Mouse (Mus musculus): ENCODE measurements around the gene Lrrc4b.

Lrrc4b gene

DNA sequence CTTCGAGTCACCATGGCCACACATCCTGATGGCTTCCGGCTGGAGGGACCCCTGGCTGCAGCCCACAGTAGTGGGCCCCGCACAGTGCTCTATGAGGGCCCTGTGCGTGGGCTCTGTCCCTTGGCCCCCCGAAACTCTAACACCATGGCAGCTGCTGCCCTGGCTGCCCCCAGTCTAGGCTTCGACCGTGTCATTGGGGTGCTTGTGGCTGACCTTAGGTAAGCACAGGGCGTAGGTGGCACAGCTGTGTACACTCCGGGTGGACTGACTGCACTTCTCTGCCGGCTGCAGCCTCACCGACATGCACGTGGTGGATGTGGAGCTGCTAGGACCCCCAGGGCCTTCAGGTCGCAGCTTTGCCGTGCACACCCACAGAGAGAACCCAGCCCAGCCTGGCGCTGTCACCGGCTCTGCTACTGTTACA lies 38.1 kb downstream of the Lrrc4b start:
- ChIA-PET POLR2A (interaction anchor here in 3 of 4 experiments (0.5 to 4.1 kb wide), 24 partner anchors 19 to 795 kb away, joined by 3 to 52 read pairs (median 4); partner anchors contain the start of genes Emc10 (in 3 of the 3), Fam71e1 (in 3 of the 3), Akt1s1 (in 1 of the 3) and Atf5 (in 1 of the 3)), CTCF (interaction anchor here in 3 of 4 experiments (0.6 to 1.2 kb wide), 5 partner anchors 33 to 911 kb away, joined by 3 to 7 read pairs (median 3); no protein-coding TSS in a partner anchor)

DNA sequence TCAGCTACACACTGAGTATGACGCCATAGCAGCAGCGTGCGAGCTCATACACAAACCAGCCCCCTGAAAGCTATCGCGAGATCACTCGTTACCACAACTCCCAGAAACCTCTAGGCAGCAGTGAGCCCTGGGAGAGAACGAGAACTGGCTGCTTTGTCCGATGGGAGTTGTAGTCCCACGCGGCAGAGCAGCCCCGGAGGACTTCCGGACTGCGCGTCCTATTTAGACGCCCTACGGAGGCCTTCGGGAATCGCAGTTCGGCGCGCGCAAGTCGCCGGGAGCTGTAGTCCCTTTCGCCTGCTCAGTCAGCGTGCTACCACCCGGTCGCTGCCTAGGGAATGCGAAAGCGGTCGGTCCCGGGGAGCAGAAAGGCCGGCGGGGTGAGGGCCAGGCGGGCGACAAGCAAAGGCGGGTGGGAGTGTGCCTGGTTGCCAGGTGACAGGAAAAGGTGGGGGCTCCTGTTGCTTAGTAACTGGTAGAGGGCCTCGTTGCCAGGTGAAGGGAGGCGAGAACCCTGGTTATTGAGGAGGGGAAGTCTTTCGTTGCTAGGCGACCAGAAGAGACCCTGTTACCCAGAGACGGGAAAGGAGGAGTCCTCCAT lies 39.1 kb downstream of the Lrrc4b start, which contains the start of gene Josd2:
Josd2 (plus strand) TSS at position 170 of the 601 bp plus-strand sequence.
- ChIA-PET POLR2A (interaction anchor here in 3 of 4 experiments (0.5 to 4.1 kb wide), 51 partner anchors 17 to 796 kb away, joined by 3 to 52 read pairs (median 4); partner anchors contain the start of genes Emc10 (in 3 of the 3), Fam71e1 (in 3 of the 3), Pold1 (in 2 of the 3) and 1700028J19Rik (in 1 of the 3)), CTCF (interaction anchor here in 3 of 4 experiments (0.6 to 1.6 kb wide), 10 partner anchors 17 to 485 kb away, joined by 3 to 7 read pairs (median 3); partner anchors contain the start of genes Emc10 (in 1 of the 3) and Fam71e1 (in 1 of the 3))

DNA sequence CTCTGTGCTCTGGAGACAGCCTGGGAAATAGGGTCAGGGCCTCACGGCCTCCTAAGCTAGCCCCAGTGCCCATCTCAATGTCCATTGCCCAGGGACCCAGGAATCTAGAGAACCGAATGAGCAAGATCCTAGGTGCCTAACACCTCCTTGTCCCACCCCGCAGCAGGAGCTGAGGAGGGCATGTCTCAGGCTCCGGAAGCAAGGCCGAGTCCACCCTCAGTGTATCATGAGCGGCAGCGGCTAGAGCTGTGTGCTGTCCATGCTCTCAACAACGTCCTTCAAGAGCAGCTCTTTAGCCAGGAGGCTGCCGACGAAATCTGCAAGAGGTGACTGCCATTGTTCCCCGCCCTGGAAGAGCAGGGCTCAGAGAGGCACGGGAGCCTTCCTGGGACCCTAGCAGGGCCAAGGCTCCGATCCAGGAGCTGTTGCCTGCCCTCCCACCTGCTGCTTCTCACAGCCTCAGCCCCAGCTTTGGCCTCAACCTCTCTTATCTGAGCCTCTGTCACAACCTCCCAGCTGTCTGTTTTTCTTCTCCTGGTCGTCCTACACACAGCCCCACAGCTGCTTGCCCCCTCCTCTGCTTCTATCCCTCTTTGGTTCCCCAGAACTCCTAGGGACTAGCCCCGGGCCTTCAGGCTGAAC lies 39.9 kb downstream of the Lrrc4b start:
- CTCF ChIA-PET: interaction anchor here in 3 of 4 experiments (0.6 to 1.9 kb wide), 6 partner anchors 16 to 357 kb away, joined by 3 to 5 read pairs (median 3); no protein-coding TSS in a partner anchor

DNA sequence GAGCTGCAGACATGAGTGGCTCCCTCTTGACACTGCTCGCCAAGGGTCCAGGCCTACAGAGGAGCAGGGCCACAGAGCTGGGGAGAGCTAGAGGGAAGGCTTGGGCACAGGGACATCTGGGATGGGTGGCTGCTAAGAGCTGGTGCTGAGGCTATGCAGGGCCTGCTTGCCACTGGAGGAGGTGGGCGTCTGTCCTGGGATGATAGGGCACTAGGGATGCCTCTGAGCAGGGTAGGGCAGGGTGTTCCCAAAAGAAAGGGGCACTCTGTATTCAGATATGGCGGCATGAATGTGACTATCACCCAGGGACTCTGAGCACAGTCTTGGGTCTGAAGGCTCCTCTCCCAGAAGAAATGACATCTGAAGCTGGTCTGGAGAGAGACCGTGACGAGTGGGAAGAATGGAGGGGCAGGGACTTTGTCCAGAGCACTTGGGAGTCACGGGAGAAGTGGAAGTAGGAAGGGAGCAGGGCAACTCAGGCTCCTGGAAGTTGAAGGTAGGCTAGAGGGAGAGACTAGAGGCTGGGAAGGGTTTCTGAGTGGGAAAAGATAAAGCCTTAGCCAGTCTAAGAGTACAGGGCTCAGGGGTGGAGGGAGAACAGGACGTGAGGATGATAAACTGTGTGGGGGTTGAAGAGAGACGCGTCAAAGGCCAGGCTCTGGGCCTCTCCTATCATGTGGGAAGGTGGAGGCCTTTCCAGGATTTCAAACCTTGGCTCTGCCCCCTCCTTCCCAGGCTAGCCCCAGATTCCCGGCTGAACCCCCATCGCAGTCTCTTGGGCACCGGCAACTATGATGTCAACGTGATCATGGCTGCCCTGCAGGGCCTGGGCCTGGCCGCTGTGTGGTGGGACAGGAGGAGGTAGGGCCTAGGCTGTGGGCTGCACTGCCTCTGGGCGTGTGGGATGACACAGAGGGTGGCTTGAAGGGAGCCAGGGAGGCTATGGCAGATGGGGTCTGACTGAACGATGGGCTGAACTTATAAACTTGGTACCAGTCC lies 41.2 kb downstream of the Lrrc4b start:
- ChIA-PET POLR2A (interaction anchor here in 3 of 4 experiments (0.8 to 4.1 kb wide), 6 partner anchors 15 to 67 kb away, joined by 3 to 52 read pairs (median 20); partner anchors contain the start of genes Emc10 (in 2 of the 3) and Fam71e1 (in 2 of the 3)), CTCF (interaction anchor here in 1 of 4 experiments (1.9 kb wide), 1 partner anchor 207 kb away, joined by 4 read pairs; no protein-coding TSS in a partner anchor)

More for the DNA sequence above, 39.9 kb downstream of the Lrrc4b start:
- POLR2A ChIA-PET: interaction anchor here in 3 of 4 experiments (0.5 to 4.1 kb wide), 19 partner anchors 17 to 352 kb away, joined by 3 to 52 read pairs (median 5); partner anchors contain the start of genes Emc10 (in 2 of the 3), Fam71e1 (in 2 of the 3), 1700028J19Rik (in 1 of the 3) and 2410002F23Rik (in 1 of the 3)

DNA sequence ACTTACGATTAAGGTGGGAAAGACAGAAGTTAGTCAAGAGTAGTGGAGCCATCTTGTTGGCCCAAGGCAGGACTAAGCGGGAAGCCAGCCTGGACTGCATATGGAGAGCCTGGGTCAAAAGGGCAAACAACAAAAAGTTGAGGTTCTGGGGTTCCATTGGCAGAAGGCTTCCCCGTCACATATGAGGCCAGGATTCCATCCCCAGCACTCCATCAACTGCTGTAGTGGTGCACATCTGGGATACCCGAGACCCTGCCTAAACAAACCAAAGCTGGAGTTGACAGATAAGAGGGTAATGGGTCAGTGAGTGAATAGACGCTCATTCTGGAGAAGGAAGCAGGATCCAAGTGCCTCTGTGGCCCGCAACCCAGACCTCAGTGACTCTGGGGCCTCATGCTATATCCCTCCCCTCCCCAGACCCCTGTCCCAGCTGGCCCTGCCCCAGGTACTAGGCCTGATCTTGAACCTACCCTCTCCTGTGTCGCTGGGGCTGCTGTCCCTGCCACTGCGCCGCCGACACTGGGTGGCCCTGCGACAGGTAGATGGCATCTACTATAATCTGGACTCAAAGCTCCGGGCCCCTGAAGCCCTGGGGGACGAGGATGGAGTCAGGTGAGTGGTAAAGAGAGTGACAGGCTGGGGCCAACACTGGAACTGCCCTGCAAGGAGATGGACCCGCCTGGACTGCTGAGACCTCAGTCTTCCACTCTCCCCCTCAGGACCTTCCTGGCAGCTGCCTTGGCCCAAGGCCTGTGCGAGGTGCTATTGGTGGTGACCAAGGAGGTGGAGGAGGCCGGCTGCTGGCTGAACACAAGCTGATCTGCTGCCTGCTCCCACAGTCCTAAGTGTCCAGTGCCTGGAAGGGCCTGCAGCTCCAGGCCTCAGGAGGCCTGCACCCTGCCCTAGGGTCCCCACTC lies 42.1 kb downstream of the Lrrc4b start:
- POLR2A ChIA-PET: interaction anchor here in 2 of 4 experiments (0.7 to 1.8 kb wide), 6 partner anchors 8 to 131 kb away, joined by 3 to 6 read pairs (median 4); partner anchors contain the start of genes Emc10 (in 1 of the 2) and Fam71e1 (in 1 of the 2)
- CTCF ChIA-PET: interaction anchor here in 1 of 4 experiments (0.5 kb wide), 1 partner anchor 511 kb away, joined by 6 read pairs; no protein-coding TSS in a partner anchor

DNA sequence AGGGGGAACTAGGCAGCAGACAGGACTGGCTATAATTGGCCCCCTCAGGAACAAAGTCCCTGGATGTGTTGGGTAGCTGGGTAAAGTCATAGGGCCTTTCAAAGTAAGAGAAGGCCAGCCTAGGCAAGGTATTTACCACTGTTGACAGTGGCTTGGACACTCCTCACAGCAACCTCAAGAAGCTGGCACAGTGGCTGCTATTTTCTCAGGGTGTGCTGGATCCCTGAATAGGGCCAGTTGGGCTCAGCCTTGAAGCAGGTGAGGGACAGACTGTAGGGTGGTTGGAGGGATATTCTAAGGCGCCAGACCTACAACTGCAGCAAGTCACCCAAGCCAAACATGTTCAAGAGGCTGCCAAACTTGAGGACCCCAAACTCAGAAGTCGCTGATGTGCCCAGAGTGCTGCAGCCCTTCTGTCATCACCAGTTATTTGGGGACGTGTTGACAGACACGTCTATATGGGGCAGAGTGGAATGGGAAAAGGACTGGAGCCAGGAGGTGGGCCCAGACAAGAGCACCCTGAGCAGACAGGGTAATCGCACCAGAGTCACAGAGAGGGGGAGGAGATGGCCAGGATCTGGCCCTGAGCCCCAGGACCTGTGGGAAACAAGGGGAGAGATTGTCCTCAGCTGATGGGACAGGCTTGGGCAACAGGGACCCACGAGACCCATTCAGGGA lies 43.2 kb downstream of the Lrrc4b start:
- POLR2A ChIA-PET: interaction anchor here in 2 of 4 experiments (1.1 to 1.8 kb wide), 4 partner anchors 9 to 132 kb away, joined by 3 to 6 read pairs (median 4); partner anchors contain the start of genes Emc10 (in 1 of the 2) and Fam71e1 (in 1 of the 2)

DNA sequence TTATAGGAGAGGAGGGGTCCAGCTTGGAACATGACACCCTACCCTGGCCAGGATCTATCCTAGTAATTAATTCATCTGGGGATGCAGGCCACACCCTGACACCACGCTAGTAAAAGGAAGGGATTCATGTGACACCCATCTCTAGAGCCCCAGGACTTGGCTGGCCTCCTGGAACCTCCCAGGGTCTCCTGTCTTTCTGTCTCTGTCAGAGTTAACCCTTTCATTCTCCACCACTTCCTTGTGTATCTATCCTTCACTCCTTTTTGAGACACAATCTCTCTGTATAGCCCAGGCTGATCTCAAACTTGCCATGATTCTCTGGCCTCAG lies 43.7 kb downstream of the Lrrc4b start:
- ChIA-PET POLR2A (interaction anchor here in 1 of 4 experiments (1.8 kb wide), 1 partner anchor 112 kb away, joined by 5 read pairs; no protein-coding TSS in a partner anchor), CTCF (no interaction called here)

More for the DNA sequence above, 43.2 kb downstream of the Lrrc4b start:
- CTCF ChIA-PET: interaction anchor here in 1 of 4 experiments (0.5 kb wide), 1 partner anchor 510 kb away, joined by 6 read pairs; no protein-coding TSS in a partner anchor

DNA sequence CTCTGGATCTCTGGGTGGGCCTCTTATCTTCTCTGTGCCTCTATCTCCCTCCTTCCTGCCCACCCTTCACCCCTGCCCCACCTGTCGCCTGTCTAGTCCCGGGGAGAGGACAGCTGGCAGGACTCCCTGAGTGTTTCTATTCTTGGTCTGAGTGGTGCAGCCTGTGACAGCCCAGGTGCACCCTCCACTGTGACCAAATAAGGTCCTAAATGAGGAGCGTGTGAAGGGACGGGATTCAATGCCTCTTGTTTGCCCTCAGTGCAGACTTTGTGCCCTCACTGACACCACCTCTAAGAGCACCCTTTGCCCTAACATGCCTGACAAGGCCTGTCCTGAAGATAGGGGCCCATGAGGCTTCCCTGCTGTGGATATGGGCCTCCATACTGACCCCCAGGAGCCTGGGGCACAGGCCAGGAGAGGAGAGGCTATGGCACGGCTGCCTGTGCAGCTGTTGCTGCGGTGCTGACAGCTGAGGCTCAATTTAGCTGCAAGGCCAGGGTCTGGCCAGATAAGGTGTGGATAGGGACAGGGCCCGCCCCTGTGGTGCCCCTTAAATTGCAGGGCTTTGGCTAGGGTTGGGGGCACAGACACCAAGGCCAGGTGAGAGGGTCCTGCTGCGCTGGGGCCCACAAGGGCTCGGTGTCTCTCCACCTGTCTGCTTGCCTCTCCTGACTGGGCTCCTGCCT lies 44.3 kb downstream of the Lrrc4b start:
- CTCF ChIA-PET: interaction anchor here in 1 of 4 experiments (0.6 kb wide), 1 partner anchor 81 kb away, joined by 4 read pairs; no protein-coding TSS in a partner anchor
- POLR2A ChIA-PET: interaction anchor here in 1 of 4 experiments (0.9 kb wide), 1 partner anchor 46 kb away, joined by 3 read pairs; no protein-coding TSS in a partner anchor

DNA sequence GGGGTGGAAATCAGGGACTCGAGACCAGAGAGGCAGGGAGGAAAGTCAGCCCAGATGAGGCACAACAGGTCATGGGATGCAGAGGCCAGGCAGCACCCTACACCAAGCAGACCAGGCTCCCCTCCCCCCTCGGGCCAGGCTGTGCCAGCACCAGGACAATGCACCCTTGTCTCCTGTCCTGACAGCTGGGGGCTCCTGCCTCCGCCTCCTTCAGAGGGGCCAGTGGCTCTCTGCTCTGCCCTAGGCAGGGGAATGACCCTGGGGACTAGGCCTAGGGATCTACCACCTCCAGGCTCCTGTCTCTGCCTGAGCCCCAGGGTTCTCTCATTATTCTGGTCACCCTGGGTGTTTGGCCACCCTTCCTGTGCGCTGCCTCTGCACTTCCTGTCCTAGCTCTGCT lies 45.6 kb downstream of the Lrrc4b start:
- POLR2A ChIA-PET: interaction anchor here in 2 of 4 experiments (0.8 to 1.3 kb wide), 2 partner anchors 11 kb away, joined by 4 to 6 read pairs; no protein-coding TSS in a partner anchor
- CTCF ChIA-PET: no interaction called here

DNA sequence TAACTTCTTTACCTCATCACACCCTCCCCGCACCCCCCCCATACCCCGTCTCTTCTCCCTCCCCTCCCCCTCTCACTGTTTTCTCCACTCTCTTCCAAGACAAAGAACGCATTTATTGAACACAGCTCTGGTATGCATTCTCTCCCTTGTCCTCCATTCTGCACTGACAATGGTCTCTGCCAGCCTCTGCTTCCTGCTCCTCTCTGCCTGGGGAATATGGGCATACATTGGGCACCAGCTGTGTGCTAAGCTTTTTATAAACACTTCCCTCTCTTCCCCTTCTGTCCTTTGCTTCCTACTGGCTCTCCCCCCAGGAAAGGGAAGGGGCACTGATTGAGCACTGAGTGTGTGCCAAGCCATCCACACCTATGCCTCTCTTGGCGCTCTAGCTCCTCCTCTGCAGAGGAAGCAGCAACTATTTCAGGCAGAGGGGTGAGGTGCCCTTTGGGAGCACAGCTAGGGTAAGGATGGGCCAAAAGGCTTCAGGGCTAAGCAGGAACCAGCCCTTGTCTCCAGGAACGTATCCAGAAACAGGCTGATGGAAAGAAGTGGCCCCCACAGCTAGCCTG lies 46.3 kb downstream of the Lrrc4b start:
- ChIA-PET CTCF (interaction anchor here in 2 of 4 experiments (0.6 to 0.7 kb wide), 2 partner anchors 10 to 212 kb away, joined by 3 read pairs; no protein-coding TSS in a partner anchor), POLR2A (interaction anchor here in 3 of 4 experiments (0.6 to 1.3 kb wide), 4 partner anchors 10 to 36 kb away, joined by 3 to 6 read pairs (median 4); no protein-coding TSS in a partner anchor)

DNA sequence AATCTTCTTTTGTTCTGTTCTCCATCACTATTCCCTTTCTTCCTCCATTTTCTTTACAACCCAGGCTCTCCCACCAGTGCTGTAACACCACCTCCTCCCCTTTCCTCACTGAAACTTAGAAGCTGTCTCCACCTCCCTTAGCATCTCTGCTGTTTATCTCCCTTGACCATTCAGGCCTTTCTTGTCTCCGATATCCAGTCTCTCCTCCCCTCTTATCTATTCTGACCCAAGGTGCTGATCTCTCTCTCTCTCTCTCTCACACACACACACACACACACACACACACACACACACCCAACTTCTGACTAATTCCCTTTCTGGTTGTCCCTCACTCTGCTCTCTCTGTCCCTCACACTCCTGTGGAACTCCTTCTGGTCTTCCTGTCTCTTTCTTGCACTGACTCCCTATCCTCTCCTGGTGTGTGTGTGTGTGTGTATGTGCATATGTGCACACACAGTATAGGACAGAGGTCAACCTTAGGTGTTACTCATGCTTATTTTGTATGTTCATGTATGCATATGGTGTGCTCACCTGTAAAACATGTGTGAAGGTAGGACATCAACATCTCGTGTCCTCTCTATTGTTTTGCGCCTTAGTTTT lies 54.1 kb downstream of the Lrrc4b start:
- ChIA-PET CTCF (no interaction called here), POLR2A (no interaction called here)

DNA sequence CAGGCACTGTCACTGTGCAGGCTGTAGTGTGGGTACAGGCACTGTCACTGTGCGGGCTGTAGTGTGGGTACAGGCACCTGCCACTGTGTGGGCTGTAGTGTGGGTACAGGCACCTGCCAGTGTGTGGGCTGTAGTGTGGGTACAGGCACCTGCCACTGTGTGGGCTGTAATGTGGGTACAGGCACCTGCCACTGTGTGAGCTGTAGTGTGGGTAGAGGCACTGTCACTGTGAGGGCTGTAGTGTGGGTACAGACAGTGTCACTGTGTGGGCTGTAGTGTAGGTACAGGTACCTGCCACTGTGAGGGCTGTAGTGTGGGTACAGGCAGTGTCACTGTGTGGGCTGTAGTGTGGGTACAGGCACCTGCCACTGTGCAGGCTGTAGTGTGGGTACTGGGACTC lies 55.3 kb downstream of the Lrrc4b start:
- ChIA-PET POLR2A (interaction anchor here in 2 of 4 experiments (0.5 to 1.6 kb wide), 3 partner anchors 16 to 608 kb away, joined by 4 to 6 read pairs (median 5); partner anchors contain the start of genes Josd2 (in 1 of the 2) and Rcn3 (in 1 of the 2)), CTCF (interaction anchor here in 3 of 4 experiments (0.5 to 3.5 kb wide), 3 partner anchors 13 to 85 kb away, joined by 3 to 23 read pairs (median 4); partner anchors contain the start of genes Emc10 (in 1 of the 3) and Fam71e1 (in 1 of the 3))

DNA sequence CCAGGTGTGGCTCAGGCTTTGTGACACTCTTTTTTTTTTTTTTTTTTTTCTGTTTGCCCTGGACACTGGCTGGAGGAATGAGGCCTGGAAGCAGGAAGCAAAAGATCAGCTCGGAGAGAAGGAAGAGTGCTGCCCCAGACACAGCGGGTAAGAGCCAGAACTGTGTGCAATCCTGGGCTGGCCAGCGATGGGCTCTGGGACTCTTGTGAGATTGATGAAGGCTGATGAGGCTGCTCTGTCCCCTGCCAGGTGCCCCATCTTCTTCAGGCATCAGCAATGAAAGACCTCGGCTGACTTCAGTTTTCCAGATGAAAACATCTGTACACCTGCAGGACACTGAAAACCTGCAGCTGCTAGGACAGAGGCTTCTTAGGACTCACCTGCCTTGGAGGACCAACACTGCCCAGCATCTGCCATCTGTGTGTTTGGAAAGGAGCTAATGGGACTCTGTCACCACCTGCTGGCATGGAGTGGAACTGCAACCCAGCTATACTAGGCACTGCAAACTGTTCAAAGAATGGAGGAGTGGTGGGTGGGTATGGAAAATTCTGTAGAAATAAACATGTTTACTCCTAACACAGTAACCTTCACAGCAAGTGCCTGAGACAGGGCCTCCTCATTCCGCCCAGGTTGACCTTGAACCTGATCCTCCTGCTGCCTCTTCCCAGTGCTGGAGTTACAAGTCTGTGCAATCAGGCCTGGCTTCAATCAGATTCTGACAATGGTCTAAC lies 56.2 kb downstream of the Lrrc4b start:
- CTCF ChIA-PET: interaction anchor here (0.5 to 3.5 kb wide), 57 partner anchors 8 to 691 kb away, joined by 3 to 23 read pairs (median 4); partner anchors contain the start of genes Emc10 (in 1 of the 4), Fam71e1 (in 1 of the 4), Josd2 (in 1 of the 4) and Lrrc4b (in 1 of the 4)

More for the DNA sequence above, 56.2 kb downstream of the Lrrc4b start:
- POLR2A ChIA-PET: interaction anchor here (0.5 to 5.3 kb wide), 59 partner anchors 9 to 751 kb away, joined by 3 to 100 read pairs (median 4); partner anchors contain the start of genes Emc10 (in 3 of the 4), Fam71e1 (in 3 of the 4), Josd2 (in 3 of the 4) and 1700028J19Rik (in 1 of the 4)

All from embryonic stem cell, embryonic (primary cell).